Mouse (Mus musculus) monocyte, adult 2 months (primary cell): ENCODE data around the gene Srrm4.

Source experiments
- DNase-seq, 2 experiments: peaks; one replicate each; pipeline ENCODE4 v3.0.0; 2022; ENCODE audit warnings: low spot score in 2 of 2, low read depth in 1 of 2

The Srrm4 gene

DNA sequence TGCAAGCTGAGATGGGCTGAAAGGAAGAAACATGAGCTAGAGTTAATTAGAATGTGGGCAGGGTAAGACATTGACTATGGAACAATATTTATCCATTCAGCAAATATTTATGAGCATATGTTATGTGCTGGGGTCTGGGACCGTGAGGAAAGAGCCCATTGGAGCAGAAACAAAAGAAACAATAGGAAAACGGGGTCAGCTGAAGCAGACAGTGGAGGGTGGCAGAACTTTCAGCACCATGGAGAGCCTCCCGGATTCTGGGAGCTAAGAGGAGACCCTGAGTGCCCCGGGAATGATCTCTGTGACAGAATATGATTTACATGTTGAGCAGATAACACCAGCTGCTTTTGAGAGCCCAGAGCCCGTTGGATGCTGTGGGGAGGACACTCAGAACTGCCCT, 37.7 kb downstream of the Srrm4 start:
- DNase-seq = no peak

GRCm38 (mm10) chr5:116553106-116553505, 38.5 kb downstream of the Srrm4 start:
- no peak for DNase-seq

- DNase-seq = no peak
Observed at GRCm38 (mm10) chr5:116552584-116552983, 39.0 kb downstream of the Srrm4 start.

DNA sequence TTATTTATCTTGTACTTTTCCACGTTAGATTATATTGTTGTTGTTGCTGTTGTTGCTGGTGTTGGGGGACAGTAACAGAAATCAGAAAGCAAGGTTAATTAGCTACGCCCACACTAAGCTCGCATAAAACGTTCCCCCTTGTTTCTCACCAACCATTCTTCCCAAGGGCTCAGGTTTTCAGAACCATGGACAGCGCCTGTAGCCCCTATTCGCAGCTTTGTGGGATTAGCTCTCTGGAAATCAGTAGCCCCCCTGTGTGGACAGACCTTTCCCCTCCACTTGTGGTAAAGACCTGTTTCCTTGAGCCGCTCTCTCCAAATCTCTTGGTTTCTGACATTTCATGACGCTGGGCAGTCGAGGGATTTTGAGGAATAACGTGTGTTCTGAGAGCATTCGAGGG, 45.9 kb downstream of the Srrm4 start:
- DNase-seq = no peak

DNA sequence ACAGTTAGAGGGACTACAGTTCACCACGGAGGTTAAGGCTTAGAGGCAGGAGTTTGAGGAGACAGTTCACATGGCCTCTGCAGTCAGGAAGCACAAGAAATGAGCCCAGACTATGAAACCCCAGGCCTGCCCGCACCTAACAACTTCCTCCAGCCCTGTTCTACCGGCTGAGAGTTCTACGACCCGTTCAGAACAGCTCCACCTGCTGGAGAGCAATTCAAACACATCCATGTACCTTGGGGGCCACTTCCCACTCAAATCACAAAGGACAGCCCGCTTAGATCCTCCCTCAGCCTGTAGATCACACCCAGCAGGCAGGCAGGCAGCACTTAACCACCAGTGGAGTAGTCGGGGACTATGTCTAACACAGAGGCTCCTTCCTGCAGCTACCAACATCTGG, 49.3 kb downstream of the Srrm4 start:
- no peak for DNase-seq

- DNase-seq = no peak
Observed at GRCm38 (mm10) chr5:116541128-116541527, 50.5 kb downstream of the Srrm4 start.

GRCm38 (mm10) chr5:116539360-116539759, 52.3 kb downstream of the Srrm4 start:
- no peak for DNase-seq

GRCm38 (mm10) chr5:116538491-116538890, 53.1 kb downstream of the Srrm4 start:
- no peak for DNase-seq

- DNase-seq = no peak
Observed at GRCm38 (mm10) chr5:116526324-116526723, 65.3 kb downstream of the Srrm4 start.

DNA sequence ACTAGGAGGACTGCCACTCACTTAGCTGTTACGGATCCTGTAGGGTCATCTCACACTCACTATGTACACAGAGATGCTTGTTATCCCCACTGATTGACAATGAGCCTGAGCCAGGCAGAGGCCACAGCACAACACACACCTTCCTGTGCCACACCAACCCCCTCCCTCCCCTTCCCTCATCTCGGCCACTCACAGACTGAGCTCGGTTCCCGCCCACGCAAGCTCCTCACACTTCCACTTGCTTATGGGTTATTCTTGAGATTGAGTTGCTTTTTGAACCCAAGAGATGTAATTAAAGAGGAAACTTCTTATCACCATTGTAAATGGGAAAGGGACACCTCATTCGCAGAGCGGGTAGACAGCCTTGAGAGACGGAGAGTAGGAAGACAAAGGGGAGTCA, 66.3 kb downstream of the Srrm4 start:
- DNase-seq = no peak

GRCm38 (mm10) chr5:116523553-116523952, 68.1 kb downstream of the Srrm4 start:
- no peak for DNase-seq

DNA sequence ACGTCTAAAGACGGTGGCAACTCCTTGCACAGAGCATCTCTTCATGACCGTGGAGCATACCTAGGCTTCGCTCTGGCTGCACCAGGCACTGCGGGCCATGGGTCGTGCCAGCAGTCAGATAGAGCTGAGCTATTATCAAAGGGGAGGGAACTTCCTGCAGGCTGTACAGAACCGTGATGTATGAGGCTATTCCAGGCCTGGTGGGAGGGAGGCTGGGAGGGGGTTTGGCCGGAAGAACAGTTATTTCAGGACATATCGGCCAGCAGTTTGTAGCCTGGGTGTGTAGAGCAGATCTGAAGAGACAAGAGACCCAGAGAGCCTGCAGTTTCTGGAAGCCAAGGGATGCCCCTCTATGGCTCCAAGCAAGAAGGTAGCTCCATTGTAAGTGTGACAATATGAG, 68.5 kb downstream of the Srrm4 start:
- DNase-seq = no peak

- DNase-seq = no peak
Observed at GRCm38 (mm10) chr5:116522273-116522672, 69.3 kb downstream of the Srrm4 start.

GRCm38 (mm10) chr5:116518047-116518446, 73.6 kb downstream of the Srrm4 start:
- no peak for DNase-seq

- no peak for DNase-seq
Observed at GRCm38 (mm10) chr5:116512135-116512534, 79.5 kb downstream of the Srrm4 start.

- no peak for DNase-seq
Observed at GRCm38 (mm10) chr5:116510229-116510628, 81.4 kb downstream of the Srrm4 start.

- no peak for DNase-seq
Observed at GRCm38 (mm10) chr5:116501342-116501741, 90.3 kb downstream of the Srrm4 start.

DNA sequence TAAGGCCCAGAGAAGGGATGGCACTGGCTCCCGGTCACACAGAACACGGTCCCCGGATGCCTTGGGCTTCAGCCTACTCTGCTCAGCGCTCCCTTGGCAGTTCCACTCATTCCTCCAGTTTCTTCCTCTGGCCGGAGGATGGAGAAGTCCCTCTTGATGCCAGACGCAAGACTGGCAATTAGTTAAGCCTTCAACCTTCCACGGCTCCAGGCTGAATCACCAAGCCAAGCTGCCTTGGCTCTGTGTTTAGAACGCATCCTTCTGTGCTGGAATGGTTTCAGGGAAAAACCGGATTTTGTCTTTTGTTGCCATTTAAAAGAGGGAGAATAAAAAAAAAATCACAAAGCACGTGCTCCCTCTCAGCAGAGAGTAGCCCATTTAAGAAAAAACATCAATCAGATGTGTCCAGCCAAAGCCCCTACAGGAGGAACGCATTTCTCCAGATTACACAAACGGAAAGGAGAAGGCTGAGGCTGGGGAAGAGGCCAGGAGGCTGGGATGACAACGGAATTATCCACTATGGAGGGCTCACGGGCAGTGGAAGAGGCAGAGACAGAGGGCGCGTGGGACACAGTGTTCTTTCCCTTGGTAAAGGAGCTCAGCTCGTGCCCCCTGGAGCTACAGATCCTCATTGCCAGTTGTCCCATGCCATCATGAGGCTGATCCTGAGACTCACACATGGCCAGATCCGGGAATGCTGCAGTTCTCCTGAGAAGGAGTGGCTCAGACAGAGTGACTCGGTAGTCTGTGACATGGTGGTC, 92.6 kb downstream of the Srrm4 start:
- no peak for DNase-seq

DNA sequence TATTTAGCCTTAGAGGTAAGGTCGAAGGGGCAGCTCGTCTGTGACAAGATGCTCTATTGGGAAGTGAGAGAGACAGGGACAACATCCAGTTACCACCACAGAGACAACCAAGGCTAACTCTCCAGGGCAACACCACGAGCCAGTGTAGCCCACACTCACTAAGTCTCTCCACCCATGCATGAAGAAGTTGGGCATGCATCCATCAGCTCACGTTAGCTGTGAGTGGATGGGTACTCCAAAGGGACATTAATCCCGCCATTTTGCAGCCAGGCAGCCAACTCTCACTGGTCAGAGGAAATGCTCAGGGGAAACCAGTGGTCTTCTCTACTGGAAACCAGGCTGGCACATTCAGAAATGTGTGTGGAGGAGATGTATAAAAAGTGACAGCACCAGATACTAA, 93.8 kb downstream of the Srrm4 start:
- no peak for DNase-seq

DNA sequence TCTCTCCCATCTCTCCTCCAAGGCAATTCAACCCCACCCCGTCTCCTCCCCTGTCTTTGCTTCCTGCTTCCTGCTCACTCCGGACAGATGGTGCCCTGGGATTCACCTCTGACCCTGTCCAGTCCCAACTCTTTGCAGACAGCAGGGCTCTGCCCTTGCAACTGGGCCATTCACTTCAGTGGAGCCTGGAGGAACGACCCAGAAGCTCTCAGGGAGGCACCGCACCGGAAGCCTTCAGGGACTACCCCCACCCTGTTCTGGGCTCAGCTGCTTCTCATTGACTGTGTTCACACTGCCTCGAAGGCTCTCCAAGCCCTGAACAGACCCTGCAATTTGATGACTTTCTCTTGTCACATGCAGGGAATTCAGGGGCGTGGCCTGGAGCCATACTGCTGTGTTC, 94.4 kb downstream of the Srrm4 start:
- DNase-seq = no peak

DNA sequence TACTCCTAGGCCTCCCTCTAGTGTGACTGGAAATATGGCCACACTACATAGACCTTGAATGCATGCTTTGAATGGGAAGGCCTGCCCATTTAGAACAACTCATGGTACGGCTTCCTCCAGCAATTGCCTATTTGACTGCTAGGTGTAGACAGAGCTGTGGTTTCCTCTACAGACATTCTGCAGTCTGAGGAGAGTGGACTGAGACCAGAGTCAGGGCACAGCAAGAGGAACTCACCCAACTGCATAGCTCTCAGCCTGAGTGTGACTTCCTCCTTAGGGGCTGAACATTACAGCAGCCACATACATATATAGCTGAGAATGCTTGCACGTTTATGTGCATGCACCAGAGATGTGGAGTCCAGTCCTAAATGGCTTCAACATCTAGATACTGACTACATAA, 94.9 kb downstream of the Srrm4 start:
- no peak for DNase-seq

DNA sequence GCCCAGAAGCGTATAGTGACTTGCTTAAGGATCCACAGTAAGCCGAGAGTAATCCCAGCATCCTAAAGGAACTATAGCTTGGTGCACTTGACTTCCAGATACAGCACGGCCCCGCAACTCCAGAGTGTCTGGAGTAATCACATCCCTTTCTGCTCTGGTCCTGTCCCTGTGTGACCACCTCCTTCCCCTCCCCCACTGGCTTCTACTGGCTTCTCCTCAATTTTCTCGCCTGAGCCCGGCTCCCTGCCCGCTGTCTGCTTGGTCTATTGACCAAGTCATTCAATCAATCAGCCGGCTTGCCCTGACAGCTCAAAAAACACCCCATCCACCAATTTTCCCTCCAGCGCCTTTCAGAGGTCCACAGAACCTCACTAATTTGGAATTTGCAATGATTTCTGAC, 96.2 kb downstream of the Srrm4 start:
- DNase-seq = no peak

DNA sequence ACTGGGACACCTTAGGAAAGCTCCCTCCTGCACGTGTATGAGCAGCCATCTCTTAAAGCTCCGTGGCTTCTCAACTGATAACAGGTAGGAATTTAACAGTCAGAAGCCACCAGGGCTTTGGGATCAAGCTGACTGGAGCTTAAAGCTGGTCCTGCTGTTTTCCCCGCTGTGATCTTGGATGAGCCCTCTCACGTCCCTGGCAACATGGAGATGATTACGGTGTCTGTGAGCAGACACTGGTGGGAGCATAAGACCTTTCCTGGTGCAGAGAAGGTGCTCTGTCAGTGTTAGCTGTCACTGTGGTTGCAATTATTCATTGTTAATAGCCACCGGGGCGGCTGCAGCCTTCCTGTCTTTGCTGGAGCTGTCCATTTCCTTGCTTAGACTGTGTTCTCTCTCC, 97.2 kb downstream of the Srrm4 start:
- no peak for DNase-seq
